Comparison of ENCODE assay signal across 26 mouse cellular contexts in the genomic region with DNA sequence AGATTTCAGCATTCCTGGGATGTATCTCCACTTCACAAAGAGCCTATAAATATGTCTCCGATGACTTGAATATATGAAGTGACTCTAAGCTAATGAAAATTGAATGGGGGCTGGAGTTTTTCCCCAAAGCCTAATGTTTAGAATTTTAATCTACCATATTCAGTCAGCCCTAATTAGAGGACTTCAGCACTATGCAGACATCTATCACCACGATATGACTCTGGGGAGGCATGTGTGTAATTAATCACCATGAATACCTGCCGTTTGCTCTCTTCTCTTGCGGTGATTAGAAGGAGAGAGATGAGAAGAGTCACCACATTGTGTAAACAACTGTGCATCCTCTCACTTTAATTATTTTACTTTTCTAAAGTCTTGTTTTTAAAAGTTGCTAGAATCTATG.
A peak's percentile ranks its signal among the peaks of the same experiment; 100 is the strongest.
DNase-seq lines count a peak whose midpoint lies in the region; ATAC-seq and TF ChIP-seq lines count a peak whose summit lies in the region.
"Had no signal": no experiment of that assay in that cellular context is flagged by ENCODE, and none has a peak within 500 bp of the region (broad histone marks: within the 10 kb centered on the region; RNA-seq: fewer than 3 reads in every experiment).

No protein-coding gene starts in this region.

- ATAC-seq in hindbrain, embryonic 12.5 days (ENCODE audit: low FRiP score) = peak; percentile 85
- ATAC-seq in hindbrain, embryonic 14.5 days (ENCODE audit: low FRiP score) = peak; percentile 87; the same call in 1 of the 2 replicates
- no peak for ATAC-seq in hindbrain, postnatal 0 days
- ATAC-seq in neural tube, embryonic 13.5 days (ENCODE audit: low read depth) = peak; percentile 90
- ATAC-seq: inflammation-experienced regulatory T-cells, adult 6 months; liver, embryonic 12.5 days had no signal

- no peaks in the 10 kb centered on the region for H3K4me1 ChIP-seq in hindbrain, embryonic 12.5 days
- H3K4me1 ChIP-seq in hindbrain, embryonic 10.5 days (replicated peaks) = no peaks in the 10 kb centered on the region
- H3K4me1 ChIP-seq in hindbrain, embryonic 14.5 days (replicated peaks; ENCODE audit: control insufficient read depth, insufficient read depth, low read length) = no peaks in the 10 kb centered on the region
- H3K4me1 ChIP-seq in hindbrain, postnatal 0 days (ENCODE audit: insufficient read depth, low read length) = no peaks in the 10 kb centered on the region
- H3K4me1 ChIP-seq in neural tube, embryonic 13.5 days (replicated peaks) = peaks cover 2% of the 10 kb centered on the region; the same call in 1 of the 2 replicates
- H3K4me1 ChIP-seq: embryonic facial prominence, embryonic 12.5 days; limb, embryonic 12.5 days; liver, embryonic 12.5 days had no signal

- no peak overlapping the region for H3K27ac ChIP-seq in hindbrain, embryonic 12.5 days
- H3K27ac ChIP-seq in hindbrain, embryonic 10.5 days = no peak overlapping the region
- H3K27ac ChIP-seq in hindbrain, embryonic 14.5 days = no peak overlapping the region
- no peak overlapping the region for H3K27ac ChIP-seq in hindbrain, postnatal 0 days
- H3K27ac ChIP-seq in neural tube, embryonic 13.5 days (replicated peaks) = no peak overlapping the region
- H3K27ac ChIP-seq: embryonic facial prominence, embryonic 12.5 days; gastrocnemius, adult 2 months; limb, embryonic 12.5 days; liver, embryonic 12.5 days had no signal

- TF ChIP-seq CTCF in hindbrain, postnatal 0 days (IDR thresholded peaks at IDR 0.05; ENCODE audit: low read depth) = no peak

- H3K4me2 ChIP-seq in hindbrain, embryonic 12.5 days (replicated peaks) = no peak overlapping the region
- no peak overlapping the region for H3K4me2 ChIP-seq in hindbrain, embryonic 14.5 days (replicated peaks)
- no peak overlapping the region for H3K4me2 ChIP-seq in hindbrain, postnatal 0 days (ENCODE audit: low read depth, low read length)
- H3K4me2 ChIP-seq in neural tube, embryonic 13.5 days = no peak overlapping the region
- H3K4me2 ChIP-seq: embryonic facial prominence, embryonic 12.5 days; limb, embryonic 12.5 days; liver, embryonic 12.5 days had no signal

- no peaks in the 10 kb centered on the region for H3K36me3 ChIP-seq in hindbrain, embryonic 12.5 days
- no peaks in the 10 kb centered on the region for H3K36me3 ChIP-seq in hindbrain, embryonic 10.5 days
- no peaks in the 10 kb centered on the region for H3K36me3 ChIP-seq in hindbrain, embryonic 14.5 days (replicated peaks; ENCODE audit: control insufficient read depth, insufficient read depth)
- no peaks in the 10 kb centered on the region for H3K36me3 ChIP-seq in hindbrain, postnatal 0 days (ENCODE audit: insufficient read depth, low read length)
- H3K36me3 ChIP-seq in neural tube, embryonic 13.5 days = no peaks in the 10 kb centered on the region
- H3K36me3 ChIP-seq: embryonic facial prominence, embryonic 12.5 days; G1E; limb, embryonic 12.5 days; liver, embryonic 12.5 days had no signal

- 57% methylated on average over 4 of the region's 4 CpGs for WGBS in hindbrain, embryonic 12.5 days
- 80% methylated on average over 4 of the region's 4 CpGs for WGBS in hindbrain, embryonic 10.5 days
- 45% methylated on average over 4 of the region's 4 CpGs for WGBS in hindbrain, embryonic 14.5 days
- 44% methylated on average over 4 of the region's 4 CpGs for WGBS in hindbrain, postnatal 0 days
- 34% methylated on average over 4 of the region's 4 CpGs for WGBS in neural tube, embryonic 13.5 days

- H3K27me3 ChIP-seq in hindbrain, embryonic 12.5 days = no peaks in the 10 kb centered on the region
- no peaks in the 10 kb centered on the region for H3K27me3 ChIP-seq in hindbrain, embryonic 10.5 days (ENCODE audit: insufficient read depth, poor library complexity, severe bottlenecking)
- H3K27me3 ChIP-seq in hindbrain, embryonic 14.5 days (ENCODE audit: control insufficient read depth, insufficient read depth, low read length) = no peaks in the 10 kb centered on the region
- H3K27me3 ChIP-seq in hindbrain, postnatal 0 days (ENCODE audit: insufficient read depth, low read length) = no peaks in the 10 kb centered on the region
- no peaks in the 10 kb centered on the region for H3K27me3 ChIP-seq in neural tube, embryonic 13.5 days
- H3K27me3 ChIP-seq: CH12.LX; embryonic facial prominence, embryonic 12.5 days; limb, embryonic 12.5 days; liver, embryonic 12.5 days had no signal

- H3K9ac ChIP-seq in hindbrain, embryonic 12.5 days = no peak overlapping the region
- H3K9ac ChIP-seq in hindbrain, embryonic 14.5 days = no peak overlapping the region
- no peak overlapping the region for H3K9ac ChIP-seq in hindbrain, postnatal 0 days (replicated peaks; ENCODE audit: low read length)
- H3K9ac ChIP-seq in neural tube, embryonic 13.5 days = no peak overlapping the region
- H3K9ac ChIP-seq: embryonic facial prominence, embryonic 12.5 days; limb, embryonic 12.5 days; liver, embryonic 12.5 days had no signal

- no peaks in the 10 kb centered on the region for H3K9me3 ChIP-seq in hindbrain, embryonic 12.5 days (replicated peaks)
- no peaks in the 10 kb centered on the region for H3K9me3 ChIP-seq in hindbrain, embryonic 10.5 days
- H3K9me3 ChIP-seq in hindbrain, embryonic 14.5 days (ENCODE audit: control insufficient read depth, low read length) = no peaks in the 10 kb centered on the region
- no peaks in the 10 kb centered on the region for H3K9me3 ChIP-seq in hindbrain, postnatal 0 days (ENCODE audit: low read length)
- no peaks in the 10 kb centered on the region for H3K9me3 ChIP-seq in neural tube, embryonic 13.5 days
- H3K9me3 ChIP-seq: embryonic facial prominence, embryonic 12.5 days; limb, embryonic 12.5 days; liver, embryonic 12.5 days had no signal

- no peak for DNase-seq in hindbrain, embryonic 10.5 days (ENCODE audit: low spot score)
- peak; percentile 62 for DNase-seq in hindbrain, embryonic 14.5 days (ENCODE audit: low spot score)
- peak; percentile 27 for DNase-seq in hindbrain, postnatal 0 days (ENCODE audit: low spot score)
- DNase-seq in lung, postnatal 25 days (ENCODE audit: low spot score) = no peak
- no peak for DNase-seq in layer of hippocampus, postnatal 14 days (ENCODE audit: low spot score in 2 of 2)
- DNase-seq: adrenal gland, adult 2 months; B cell, adult 2 months; cerebellum, adult 18-20 months; cerebellum, postnatal 14 days; gastrocnemius, adult 2 months; kidney, adult 8-10 months; kidney, postnatal 10 days; layer of hippocampus, postnatal 36 days; lung, adult 18-20 months; lung, postnatal 10 days; thymus, adult 18-20 months; thymus, postnatal 36 days had no signal

- H3K4me3 ChIP-seq in hindbrain, embryonic 12.5 days = no peak overlapping the region
- H3K4me3 ChIP-seq in hindbrain, embryonic 10.5 days = no peak overlapping the region
- no peak overlapping the region for H3K4me3 ChIP-seq in hindbrain, embryonic 14.5 days (replicated peaks; ENCODE audit: low read length)
- no peak overlapping the region for H3K4me3 ChIP-seq in hindbrain, postnatal 0 days (ENCODE audit: low read length)
- H3K4me3 ChIP-seq in neural tube, embryonic 13.5 days = no peak overlapping the region
- H3K4me3 ChIP-seq: embryonic facial prominence, embryonic 12.5 days; erythroblast, embryonic 14.5 days; gastrocnemius, adult 2 months; limb, embryonic 12.5 days; liver, embryonic 12.5 days had no signal

Comparison
In these comparisons a context has a peak if more than half of its experiments do, and no peak if none do; other contexts are left out.
1. DNase-seq: peak in hindbrain, embryonic 14.5 days (single experiment) and hindbrain, postnatal 0 days (single experiment); none in hindbrain, embryonic 10.5 days (single experiment), lung, postnatal 25 days (single experiment) and layer of hippocampus, postnatal 14 days (0 of 2).